Mouse (Mus musculus): ENCODE measurements around the gene Slc9a8. TPM values are rescaled to one million over a fixed set of nuclear protein-coding genes. Genes with fewer than 3 reads are reported as not detected.

Gene Slc9a8
- total RNA-seq, 2 experiments from 2014 or later: 21.1 to 54.4 TPM

GRCm38 (mm10) chr2:167407296-167407929, 14.1 kb upstream of the Slc9a8 start:
- ATAC-seq (replicated peaks; ENCODE audit: poor library complexity, severe bottlenecking): no peak

GRCm38 (mm10) chr2:167414461-167414860, 7.1 kb upstream of the Slc9a8 start:
- ATAC-seq (replicated peaks; ENCODE audit: poor library complexity, severe bottlenecking): no peak

GRCm38 (mm10) chr2:167415970-167416563, 5.4 kb upstream of the Slc9a8 start:
- ATAC-seq (replicated peaks; ENCODE audit: poor library complexity, severe bottlenecking): no peak

GRCm38 (mm10) chr2:167417048-167417447, 4.5 kb upstream of the Slc9a8 start:
- ATAC-seq (replicated peaks; ENCODE audit: poor library complexity, severe bottlenecking): no peak

GRCm38 (mm10) chr2:167417694-167418093, 3.8 kb upstream of the Slc9a8 start:
- 0 out of 2 replicates have a peak, but pooled peaks have one; percentile 7 for ATAC-seq (replicated peaks; ENCODE audit: poor library complexity, severe bottlenecking)

- ATAC-seq (replicated peaks; ENCODE audit: poor library complexity, severe bottlenecking): peak; percentile 47
Measured at GRCm38 (mm10) chr2:167419204-167419603, 2.3 kb upstream of the Slc9a8 start.

GRCm38 (mm10) chr2:167420811-167421241, 686 bp upstream of the Slc9a8 start:
- no peak for ATAC-seq (replicated peaks; ENCODE audit: poor library complexity, severe bottlenecking)

GRCm38 (mm10) chr2:167422150-167422470, 598 bp downstream of the Slc9a8 start:
- no peak for ATAC-seq (replicated peaks; ENCODE audit: poor library complexity, severe bottlenecking)

GRCm38 (mm10) chr2:167423031-167423611, 1.6 kb downstream of the Slc9a8 start:
- ATAC-seq (replicated peaks; ENCODE audit: poor library complexity, severe bottlenecking): no peak

- no peak for ATAC-seq (replicated peaks; ENCODE audit: poor library complexity, severe bottlenecking)
Measured at GRCm38 (mm10) chr2:167424040-167424439, 2.5 kb downstream of the Slc9a8 start.

GRCm38 (mm10) chr2:167424516-167424915, 3.0 kb downstream of the Slc9a8 start:
- no peak for ATAC-seq (replicated peaks; ENCODE audit: poor library complexity, severe bottlenecking)

GRCm38 (mm10) chr2:167425407-167425806, 3.9 kb downstream of the Slc9a8 start:
- ATAC-seq (replicated peaks; ENCODE audit: poor library complexity, severe bottlenecking): no peak

GRCm38 (mm10) chr2:167429596-167429995, 8.1 kb downstream of the Slc9a8 start:
- no peak for ATAC-seq (replicated peaks; ENCODE audit: poor library complexity, severe bottlenecking)

- no peak for ATAC-seq (replicated peaks; ENCODE audit: poor library complexity, severe bottlenecking)
Measured at GRCm38 (mm10) chr2:167430737-167431417, 9.4 kb downstream of the Slc9a8 start.

- ATAC-seq (replicated peaks; ENCODE audit: poor library complexity, severe bottlenecking): no peak
Measured at GRCm38 (mm10) chr2:167431418-167431776, 9.9 kb downstream of the Slc9a8 start.

GRCm38 (mm10) chr2:167434570-167434969, 13.1 kb downstream of the Slc9a8 start:
- no peak for ATAC-seq (replicated peaks; ENCODE audit: poor library complexity, severe bottlenecking)

GRCm38 (mm10) chr2:167435631-167436030, 14.1 kb downstream of the Slc9a8 start:
- no peak for ATAC-seq (replicated peaks; ENCODE audit: poor library complexity, severe bottlenecking)

GRCm38 (mm10) chr2:167436371-167436770, 14.9 kb downstream of the Slc9a8 start:
- no peak for ATAC-seq (replicated peaks; ENCODE audit: poor library complexity, severe bottlenecking)

GRCm38 (mm10) chr2:167439422-167439821, 17.9 kb downstream of the Slc9a8 start:
- ATAC-seq (replicated peaks; ENCODE audit: poor library complexity, severe bottlenecking): no peak

- ATAC-seq (replicated peaks; ENCODE audit: poor library complexity, severe bottlenecking): no peak
Measured at GRCm38 (mm10) chr2:167443411-167444193, 22.1 kb downstream of the Slc9a8 start.

Measured in granulocyte monocyte progenitor cell, adult 5-6 weeks (primary cell).